Mouse (Mus musculus) small intestine, adult 2 months (tissue): ENCODE results near the gene Tgfbrap1.

Experiments
- CTCF ChIP-seq: fragments of 200-500 bp; IDR thresholded peaks from 2 replicates; pipeline ENCODE4 v1.5.1; 2012; ENCODE audit warnings: low read depth, mild to moderate bottlenecking, control low read depth, inconsistent platforms, low read length, moderate library complexity, mixed read lengths; ENCODE audit not compliant: insufficient replicate concordance, insufficient read length; ENCODE audit errors: extremely low read depth
- POLR2A ChIP-seq: fragments of 200-500 bp; IDR thresholded peaks from 2 replicates; pipeline ENCODE4 v1.6.1; 2012; ENCODE audit warnings: low read depth, mild to moderate bottlenecking, control low read depth, inconsistent platforms, low read length, moderate library complexity

- TF ChIP-seq CTCF: no peak
- TF ChIP-seq POLR2A: no peak
These were observed 27.7 kb downstream of the Tgfbrap1 start for GRCm38 (mm10) chr1:43070726-43071125.
